Mouse (Mus musculus) hematopoietic stem cell, adult 5-6 weeks (primary cell): ENCODE results near the gene Mark2. TPM values are rescaled to one million over a fixed set of nuclear protein-coding genes. Genes with fewer than 3 reads are reported as not detected.

Source experiments
- ATAC-seq, 2 experiments: fragments of 125-278 bp in 1 of 2; replicated peaks in 1 of 2; 2 replicates each; pipeline ENCODE4 v1.8.0; 2016 to 2017; ENCODE audit warnings: inconsistent platforms in 2 of 2, mild to moderate bottlenecking in 2 of 2, moderate number of reproducible peaks in 2 of 2, low read depth in 1 of 2, moderate TSS enrichment in 1 of 2; ENCODE audit not compliant: low FRiP score in 2 of 2, poor library complexity in 2 of 2, severe bottlenecking in 2 of 2, insufficient read depth in 1 of 2, low TSS enrichment in 1 of 2
- total RNA-seq: library from RNA; stranded (forward); fragments of 172-1452, 232-1000 nt; gene quantifications from 2 replicates; pipeline ENCODE4 v1.2.3, GENCODE M21; 2017

Gene Mark2
- total RNA-seq, 1 experiment from 2014 or later: 16.8 TPM

DNA sequence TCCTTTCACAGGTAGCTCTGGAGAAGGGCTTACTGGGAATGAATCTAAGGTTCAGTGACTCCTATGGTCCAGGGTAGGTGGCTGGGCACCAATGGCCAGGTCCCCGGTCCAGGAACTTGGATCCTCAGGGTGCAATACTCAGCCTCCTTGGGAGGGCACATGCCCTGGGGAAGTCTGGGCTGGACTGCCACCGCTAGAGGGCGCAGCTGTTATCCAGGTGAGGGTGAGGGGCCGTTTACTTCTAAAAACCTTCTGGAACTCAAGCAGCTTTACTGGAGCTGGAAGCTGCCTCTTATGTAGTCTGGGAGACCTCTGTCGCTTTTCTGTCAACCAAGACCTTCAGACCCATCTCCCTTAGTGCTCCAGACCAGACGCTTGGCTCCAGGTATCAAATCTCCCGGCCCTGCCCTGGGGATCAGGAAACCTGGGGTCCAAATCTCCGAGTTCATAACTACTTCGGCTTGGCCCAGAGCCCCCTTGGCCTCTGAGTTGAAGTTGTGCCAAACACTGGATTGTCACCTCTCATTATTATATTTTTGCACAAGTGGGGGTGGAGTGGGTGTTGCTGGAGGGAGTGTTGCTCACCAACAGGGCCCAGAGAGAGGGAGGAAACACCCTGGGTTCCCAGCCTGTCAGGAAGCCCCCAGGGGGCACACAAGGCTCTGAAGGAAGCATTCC lies 77.4 kb downstream of the Mark2 start:
- peak; percentile 52; a peak in 3 of 4 replicates for ATAC-seq

GRCm38 (mm10) chr19:7262592-7262991 lies 79.1 kb downstream of the Mark2 start:
- no peak for ATAC-seq

DNA sequence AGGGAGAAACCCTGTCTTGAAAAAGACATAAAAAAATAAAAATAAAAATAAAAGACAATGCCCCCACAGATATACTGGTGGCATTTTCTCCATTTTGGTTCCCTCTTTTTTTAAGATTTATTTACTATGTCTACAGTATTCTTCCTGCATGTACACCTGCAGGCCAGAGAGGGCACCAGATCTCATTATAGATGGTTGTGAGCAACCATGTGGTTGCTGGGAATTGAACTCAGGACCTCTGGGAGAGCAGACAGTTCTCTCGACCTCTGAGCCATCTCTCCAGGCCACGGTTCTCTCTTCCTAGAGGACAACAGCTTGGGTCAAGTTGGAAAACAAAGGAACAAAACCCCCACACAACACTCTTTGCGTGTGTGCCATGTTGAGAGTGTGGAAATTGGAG lies 79.7 kb downstream of the Mark2 start:
- ATAC-seq: no peak

- ATAC-seq: no peak
Observed at GRCm38 (mm10) chr19:7261476-7261875, 80.2 kb downstream of the Mark2 start.

GRCm38 (mm10) chr19:7257881-7258280 lies 83.8 kb downstream of the Mark2 start:
- ATAC-seq: no peak

DNA sequence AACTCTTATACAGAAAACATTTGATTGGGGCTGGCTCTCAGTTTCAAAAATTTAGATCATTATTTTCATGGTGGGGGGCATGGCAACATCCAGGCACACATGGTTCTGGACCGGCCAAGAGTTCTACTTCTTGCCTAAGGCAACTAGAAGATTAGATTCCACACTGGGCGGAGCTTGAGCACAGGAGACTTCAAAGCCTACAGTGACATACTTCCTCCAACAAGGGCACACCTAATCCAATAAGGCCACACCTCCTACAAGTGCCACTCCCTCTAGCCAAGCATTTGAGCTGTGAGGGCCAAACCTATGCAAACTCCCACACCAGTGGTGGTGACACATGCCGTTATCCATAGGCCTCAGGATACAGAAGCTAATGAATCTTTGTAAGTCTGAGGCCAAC lies 95.6 kb downstream of the Mark2 start:
- no peak for ATAC-seq

- peak; percentile 79 to 92 for ATAC-seq
Observed at GRCm38 (mm10) chr19:7240782-7241690, 100.6 kb downstream of the Mark2 start, which contains the start of gene Naa40. Naa40 (minus strand) TSS chr19:7241183.

DNA sequence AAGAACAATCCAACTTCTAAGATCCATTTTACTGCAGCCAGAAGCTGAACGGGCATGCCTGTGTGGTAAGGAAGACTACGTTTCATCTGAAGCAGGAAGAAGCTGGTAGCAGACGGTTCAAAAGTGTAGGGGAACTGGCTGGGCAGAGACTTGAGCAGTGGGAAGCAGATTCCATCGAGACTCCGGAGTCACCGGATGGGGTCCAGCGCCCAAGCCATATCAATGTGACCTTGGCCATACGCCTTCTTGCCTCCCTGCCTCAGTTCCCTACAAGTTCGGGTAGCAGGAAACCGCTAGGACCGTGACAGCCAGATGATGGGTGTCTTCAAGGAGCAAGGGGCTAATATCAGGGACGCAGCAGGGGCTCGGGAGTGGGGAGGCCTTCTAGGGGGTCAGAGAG lies 101.4 kb downstream of the Mark2 start:
- no peak for ATAC-seq

DNA sequence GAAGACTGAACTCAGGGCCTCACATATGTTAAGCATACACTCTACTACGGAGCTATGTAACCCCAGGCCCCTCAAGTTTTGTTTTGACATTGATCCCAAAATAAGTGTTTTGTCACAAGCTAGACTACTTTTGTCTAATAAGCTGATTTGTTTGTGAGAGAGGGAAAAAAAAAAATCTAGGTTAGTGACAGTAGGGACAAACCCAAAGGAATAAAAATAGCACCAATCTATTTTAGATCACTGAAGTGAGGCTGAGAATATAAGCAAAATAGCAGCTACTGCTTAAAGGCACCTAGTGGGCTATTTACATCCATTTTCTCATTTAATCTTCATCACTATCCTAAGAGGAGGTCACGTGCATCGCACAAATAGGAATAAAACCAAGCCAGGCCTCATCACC lies 102.1 kb downstream of the Mark2 start:
- ATAC-seq: no peak

DNA sequence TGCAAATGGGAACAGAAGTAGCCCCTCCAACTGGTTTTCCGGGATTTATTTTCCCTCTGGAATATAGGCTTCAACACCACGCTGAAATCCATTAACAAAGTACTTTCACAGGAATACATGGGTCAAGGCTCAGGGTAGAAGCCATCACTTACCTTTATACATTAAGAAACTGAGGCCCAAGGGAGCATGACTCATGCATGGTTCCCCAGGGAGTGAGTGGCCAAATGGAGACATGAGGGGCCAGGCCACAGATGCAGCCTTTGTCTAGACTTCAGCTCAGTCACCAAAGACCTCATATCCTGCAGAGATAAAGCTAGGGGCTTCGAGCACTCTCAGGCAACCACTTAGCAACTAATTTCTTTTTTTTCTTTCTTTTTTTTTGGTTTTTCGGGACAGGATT lies 104.9 kb downstream of the Mark2 start:
- ATAC-seq: no peak

- no peak for ATAC-seq
Observed at GRCm38 (mm10) chr19:7236011-7236410, 105.6 kb downstream of the Mark2 start.

- ATAC-seq: no peak
Observed at GRCm38 (mm10) chr19:7235461-7235860, 106.2 kb downstream of the Mark2 start.

- peak; percentile 87 to 95 for ATAC-seq
Observed at GRCm38 (mm10) chr19:7234537-7235221, 107.0 kb downstream of the Mark2 start.

GRCm38 (mm10) chr19:7226511-7226914 lies 115.1 kb downstream of the Mark2 start:
- peak; percentile 71 to 90 for ATAC-seq

Other genes with a start within 250 kb of the Mark2 start
- gene Flrt1, start 236.1 kb downstream of the Mark2 start, total RNA-seq: not detected in 2 replicates
- gene Otub1, start 135.5 kb downstream of the Mark2 start, total RNA-seq: 72.4 and 74.3 TPM in 2 replicates
- 361 and 451 TPM in 2 replicates for gene Cox8a, start 124.2 kb downstream of the Mark2 start, total RNA-seq
- 39.5 and 43.1 TPM in 2 replicates for gene Naa40, start 100.7 kb downstream of the Mark2 start, total RNA-seq
- gene Rcor2, start 74.5 kb downstream of the Mark2 start, total RNA-seq: 19.1 and 20.6 TPM in 2 replicates
- gene Spindoc, start 41.1 kb upstream of the Mark2 start, total RNA-seq: 12.7 and 22.3 TPM in 2 replicates
- gene 2700081O15Rik, start 75.8 kb upstream of the Mark2 start, total RNA-seq: 8.1 and 12.4 TPM in 2 replicates
- 73.0 and 76.2 TPM in 2 replicates for gene Rtn3, start 141.4 kb upstream of the Mark2 start, total RNA-seq
- 83.7 and 88.9 TPM in 2 replicates for gene Atl3, start 152.2 kb upstream of the Mark2 start, total RNA-seq
- 41.7 and 50.5 TPM in 2 replicates for gene Pla2g16, start 215.6 kb upstream of the Mark2 start, total RNA-seq